Mouse (Mus musculus) intestine, embryonic 16.5 days (tissue): ENCODE results near the gene Flad1. TPM values are rescaled to one million over a fixed set of nuclear protein-coding genes. Genes with fewer than 3 reads are reported as not detected.

Source experiments
- ATAC-seq: fragments of 200-750 bp; cut with Nextera tagmentation; 2 replicates; pipeline ENCODE4 v1.8.0; 2017; ENCODE audit warnings: moderate TSS enrichment, moderate library complexity
- H3K27ac ChIP-seq: fragments of 300-500 bp; sonication (generic); 2 replicates; pipeline ENCODE4 v1.5.1; 2014; ENCODE audit warnings: mild to moderate bottlenecking, low read length
- H3K27me3 ChIP-seq: fragments of 300-500 bp; sonication (generic); replicated peaks from 2 replicates; pipeline ENCODE4 v1.6.1; 2014; ENCODE audit warnings: low read length, control low read depth, mixed read lengths; ENCODE audit not compliant: control insufficient read depth, insufficient read depth
- H3K36me3 ChIP-seq: fragments of 300-500 bp; sonication (generic); 2 replicates; pipeline ENCODE4 v1.6.1; 2014; ENCODE audit warnings: low read length, control low read depth; ENCODE audit not compliant: control insufficient read depth, insufficient read depth
- H3K4me1 ChIP-seq: fragments of 300-500 bp; sonication (generic); 2 replicates; pipeline ENCODE4 v1.6.1; 2014; ENCODE audit warnings: low read length, control low read depth, mixed read lengths; ENCODE audit not compliant: control insufficient read depth, insufficient read depth
- H3K4me2 ChIP-seq: fragments of 300-500 bp; sonication (generic); 2 replicates; pipeline ENCODE4 v1.6.1; 2014; ENCODE audit warnings: low read depth, low read length, control low read depth
- H3K4me3 ChIP-seq: fragments of 300-500 bp; sonication (generic); 2 replicates; pipeline ENCODE4 v1.5.1; 2014; ENCODE audit warnings: mild to moderate bottlenecking, low read length
- H3K9ac ChIP-seq: fragments of 300-500 bp; sonication (generic); 2 replicates; pipeline ENCODE4 v1.6.1; 2014; ENCODE audit warnings: low read depth, low read length
- H3K9me3 ChIP-seq: fragments of 300-500 bp; sonication (generic); 2 replicates; pipeline ENCODE4 v1.6.1; 2016; ENCODE audit warnings: low read length, control low read depth; ENCODE audit not compliant: control insufficient read depth
- WGBS: fragments of 180-500 bp; shearing (Covaris S2); extraction: QIAGEN DNeasy Blood & Tissue Kit; methylation state at CpG from one replicate; pipeline ENCODE4 v1.1.7; 2014; 5-methylcytosine and 5-hydroxymethylcytosine counted together
- polyA plus RNA-seq: library from polyadenylated mRNA; unstranded; fragments of >200 nt; fragmentation: Nextera tagmentation; extraction: Ambion mirVana; gene quantifications from 2 replicates; pipeline ENCODE4 v1.2.1, GENCODE M21; 2015

Gene Flad1
- polyA plus RNA-seq, 1 experiment from 2014 or later: 44.5 TPM

DNA sequence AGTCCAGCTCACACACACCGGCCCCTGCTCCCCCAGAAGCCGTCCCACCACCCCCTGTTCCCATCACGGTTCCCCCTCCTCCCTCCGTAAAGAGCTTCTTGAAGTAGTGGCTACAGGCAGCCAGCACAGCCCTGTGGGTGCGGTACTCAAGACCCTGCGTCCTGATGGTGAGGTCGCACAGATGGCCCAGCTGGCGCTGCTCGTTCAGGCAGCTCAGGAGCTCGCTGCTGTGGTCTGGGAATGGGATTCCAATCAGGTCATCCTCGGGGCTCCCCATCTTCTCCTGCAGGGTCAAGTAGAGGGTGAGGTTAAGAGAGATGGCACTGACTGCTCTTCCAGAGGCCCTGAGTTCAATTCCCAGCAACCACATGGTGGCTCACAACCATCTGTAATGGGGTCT is 30.4 kb downstream of the Flad1 start:
- Histone ChIP-seq H3K9ac (no peak overlapping the region), H3K36me3 (peaks cover 4% of the 10 kb centered on the region; the same call in 1 of the 2 replicates), H3K27ac (no peak overlapping the region), H3K4me2 (no peak overlapping the region), H3K4me1 (peaks cover 39% of the 10 kb centered on the region), H3K4me3 (no peak overlapping the region), H3K27me3 (no peaks in the 10 kb centered on the region), H3K9me3 (no peaks in the 10 kb centered on the region)
- no peak for ATAC-seq
- WGBS: 77% methylated on average over 11 of the region's 11 CpGs

DNA sequence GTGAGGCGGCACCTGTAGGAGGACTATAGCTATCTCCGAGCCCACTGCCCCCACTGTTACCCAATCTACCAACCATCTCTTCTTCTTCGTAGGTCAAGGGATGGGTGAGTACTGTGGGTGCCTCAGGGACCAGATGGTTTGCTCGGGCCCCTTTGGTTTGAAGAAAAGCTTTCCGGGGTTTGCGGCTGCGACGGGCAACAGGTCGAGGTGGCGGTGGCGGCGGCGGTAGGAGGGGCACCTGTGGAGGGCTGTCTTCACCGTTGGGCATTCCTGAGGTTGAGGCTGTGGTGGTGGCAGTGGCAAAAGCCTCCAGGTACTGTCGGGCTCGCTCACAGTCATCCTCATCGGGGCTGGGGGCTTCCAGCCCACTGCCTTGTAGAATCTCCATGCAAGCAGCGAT is 31.0 kb downstream of the Flad1 start:
- no peak overlapping the region for H3K4me2 ChIP-seq
- H3K27ac ChIP-seq: no peak overlapping the region
- WGBS: 94% methylated on average over 18 of the region's 18 CpGs
- H3K27me3 ChIP-seq: no peaks in the 10 kb centered on the region
- no peak overlapping the region for H3K9ac ChIP-seq
- peaks cover 38% of the 10 kb centered on the region for H3K4me1 ChIP-seq
- H3K9me3 ChIP-seq: no peaks in the 10 kb centered on the region
- ATAC-seq: no peak
- H3K4me3 ChIP-seq: no peak overlapping the region
- H3K36me3 ChIP-seq: peaks cover 4% of the 10 kb centered on the region; the same call in 1 of the 2 replicates

DNA sequence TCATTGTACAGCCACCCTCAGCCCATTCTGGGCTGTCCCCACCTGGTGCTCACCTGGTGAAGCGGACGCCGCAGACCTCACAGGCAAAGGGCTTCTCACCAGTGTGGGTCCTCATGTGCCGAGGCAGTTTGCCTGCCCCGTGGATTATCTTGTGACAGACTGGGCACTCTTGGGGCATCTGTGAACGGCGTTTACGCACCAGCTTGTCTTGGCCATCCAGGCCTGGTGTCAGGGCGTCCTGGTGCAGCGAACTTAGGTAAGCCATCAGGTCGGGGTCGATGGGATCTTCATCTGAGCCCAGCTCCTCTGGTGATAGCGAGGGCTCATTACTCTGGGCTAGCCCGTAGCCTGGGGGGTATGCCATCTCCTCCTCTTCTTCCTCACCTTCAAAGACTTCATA is 31.4 kb downstream of the Flad1 start:
- no peak overlapping the region for H3K27ac ChIP-seq
- H3K9me3 ChIP-seq: no peaks in the 10 kb centered on the region
- 93% methylated on average over 14 of the region's 14 CpGs for whole genome bisulfite sequencing
- no peaks in the 10 kb centered on the region for H3K27me3 ChIP-seq
- ATAC-seq: no peak
- peaks cover 4% of the 10 kb centered on the region; the same call in 1 of the 2 replicates for H3K36me3 ChIP-seq
- no peak overlapping the region for H3K9ac ChIP-seq
- no peak overlapping the region for H3K4me2 ChIP-seq
- H3K4me3 ChIP-seq: no peak overlapping the region
- peaks cover 33% of the 10 kb centered on the region for H3K4me1 ChIP-seq

DNA sequence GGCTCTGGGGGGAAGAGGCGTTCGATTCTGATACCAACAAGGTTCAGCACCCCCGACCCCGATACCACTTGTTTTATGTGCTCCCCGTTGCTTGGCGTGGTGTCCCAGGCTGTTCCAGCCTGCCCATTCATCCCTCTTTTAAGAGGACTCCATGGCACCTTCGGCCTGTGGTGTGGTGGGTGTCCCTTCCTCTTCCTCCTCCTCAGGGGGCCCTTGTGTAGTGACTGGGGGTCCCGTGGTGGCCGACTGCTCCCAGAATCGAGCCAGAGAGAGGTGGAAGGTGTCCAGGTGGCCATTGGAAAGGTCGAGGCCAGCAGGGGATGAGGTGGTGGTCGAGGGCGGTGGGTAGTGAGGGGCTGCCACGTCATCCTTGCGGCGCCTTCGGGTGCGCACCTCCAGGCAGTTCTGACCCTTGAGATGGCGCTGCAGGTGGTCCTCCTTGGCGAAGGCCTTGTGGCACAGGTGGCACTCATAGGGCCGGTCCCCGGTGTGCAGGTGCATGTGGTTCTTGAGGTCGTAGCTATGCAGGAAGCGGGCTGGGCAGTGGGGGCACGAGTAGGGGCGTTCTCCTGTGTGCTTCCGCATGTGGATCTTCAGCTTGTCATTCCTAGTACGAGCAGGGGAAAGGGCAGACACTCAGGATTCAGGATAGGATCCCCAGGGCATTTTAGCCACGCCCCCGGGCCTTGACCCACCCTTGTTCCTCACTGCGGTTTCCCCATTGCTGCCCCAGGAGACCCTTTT is 32.1 kb downstream of the Flad1 start:
- WGBS: 86% methylated on average over 31 of the region's 31 CpGs
- no peak for ATAC-seq
- Histone ChIP-seq H3K9me3 (no peaks in the 10 kb centered on the region), H3K27ac (no peak overlapping the region; the same call in 1 of the 2 replicates), H3K4me2 (peak overlapping the region; percentile 80; the same call in 1 of the 2 replicates), H3K27me3 (no peaks in the 10 kb centered on the region), H3K4me3 (no peak overlapping the region), H3K36me3 (peaks cover 4% of the 10 kb centered on the region; the same call in 1 of the 2 replicates), H3K4me1 (peaks cover 26% of the 10 kb centered on the region), H3K9ac (no peak overlapping the region; the same call in 1 of the 2 replicates)

DNA sequence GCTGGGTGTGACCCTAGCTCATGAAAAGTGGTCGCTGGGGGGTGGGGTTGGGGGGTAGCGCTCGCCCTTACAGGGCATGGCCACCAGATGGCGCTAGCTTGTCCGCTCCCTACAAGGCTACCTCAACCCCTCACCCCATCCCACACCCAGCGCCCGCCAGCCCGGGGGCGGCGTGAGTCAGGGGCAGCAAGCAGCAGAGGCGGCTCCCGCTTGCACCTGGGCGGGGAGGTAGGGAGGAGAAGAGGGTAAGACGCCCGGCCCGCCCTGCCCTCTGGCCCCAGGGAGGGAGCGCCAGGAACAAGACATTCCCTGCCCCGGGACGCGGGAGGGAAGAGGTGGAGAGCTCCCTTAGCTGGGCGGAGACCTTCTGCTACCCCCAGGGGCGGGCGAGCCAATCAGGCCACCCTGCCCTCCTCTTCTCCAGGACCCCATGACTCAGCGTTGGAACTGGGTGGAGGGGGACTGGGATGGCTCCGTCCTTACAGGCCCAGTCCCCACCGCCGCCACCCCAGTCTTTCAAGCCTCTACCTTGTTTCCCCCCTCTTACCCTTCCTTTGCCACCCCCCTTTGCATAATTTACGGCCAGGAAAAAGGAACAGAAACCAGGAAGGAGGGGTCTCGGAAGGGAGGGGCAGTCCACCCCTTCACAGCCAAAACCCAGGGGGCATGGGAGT is 33.1 kb downstream of the Flad1 start:
- H3K4me2 ChIP-seq: peak overlapping the region; percentile 80
- no peaks in the 10 kb centered on the region for H3K27me3 ChIP-seq
- peak overlapping the region; percentile 66 for H3K27ac ChIP-seq
- 2% methylated on average over 29 of the region's 29 CpGs for WGBS
- peak overlapping the region; percentile 72 for H3K9ac ChIP-seq
- peak; percentile 89 for ATAC-seq
- peak overlapping the region; percentile 56 for H3K4me3 ChIP-seq
- no peaks in the 10 kb centered on the region for H3K9me3 ChIP-seq
- peaks cover 2% of the 10 kb centered on the region; the same call in 1 of the 2 replicates for H3K36me3 ChIP-seq
- peaks cover 19% of the 10 kb centered on the region for H3K4me1 ChIP-seq

DNA sequence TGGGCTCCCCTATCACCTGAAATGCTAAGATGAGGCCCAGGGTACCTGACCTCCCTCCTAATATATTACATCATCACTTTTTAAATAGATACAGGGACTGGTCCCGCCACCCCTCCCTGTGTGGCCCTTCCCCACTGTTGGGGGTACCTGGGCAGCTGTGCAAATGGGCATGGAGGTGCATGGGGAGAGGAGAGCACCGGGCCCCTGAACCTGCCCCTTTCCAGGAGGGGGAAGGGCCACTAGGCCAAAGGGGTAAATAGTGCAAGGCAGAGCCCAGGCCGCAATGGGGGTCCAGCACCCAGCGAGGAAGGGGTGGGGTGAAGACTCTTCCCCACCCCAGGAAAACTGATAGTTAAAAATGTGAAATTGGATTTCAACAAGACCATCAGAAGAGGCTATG is 33.8 kb downstream of the Flad1 start:
- Histone ChIP-seq H3K4me3 (no peak overlapping the region; the same call in 1 of the 2 replicates), H3K27ac (no peak overlapping the region), H3K9ac (peak overlapping the region; percentile 72), H3K4me2 (peak overlapping the region; percentile 80; the same call in 1 of the 2 replicates), H3K9me3 (no peaks in the 10 kb centered on the region), H3K36me3 (peaks cover 2% of the 10 kb centered on the region; the same call in 1 of the 2 replicates), H3K4me1 (peaks cover 19% of the 10 kb centered on the region), H3K27me3 (no peaks in the 10 kb centered on the region)
- ATAC-seq: peak; percentile 2; the same call in 1 of the 2 replicates
- WGBS: 70% methylated on average over 4 of the region's 4 CpGs

DNA sequence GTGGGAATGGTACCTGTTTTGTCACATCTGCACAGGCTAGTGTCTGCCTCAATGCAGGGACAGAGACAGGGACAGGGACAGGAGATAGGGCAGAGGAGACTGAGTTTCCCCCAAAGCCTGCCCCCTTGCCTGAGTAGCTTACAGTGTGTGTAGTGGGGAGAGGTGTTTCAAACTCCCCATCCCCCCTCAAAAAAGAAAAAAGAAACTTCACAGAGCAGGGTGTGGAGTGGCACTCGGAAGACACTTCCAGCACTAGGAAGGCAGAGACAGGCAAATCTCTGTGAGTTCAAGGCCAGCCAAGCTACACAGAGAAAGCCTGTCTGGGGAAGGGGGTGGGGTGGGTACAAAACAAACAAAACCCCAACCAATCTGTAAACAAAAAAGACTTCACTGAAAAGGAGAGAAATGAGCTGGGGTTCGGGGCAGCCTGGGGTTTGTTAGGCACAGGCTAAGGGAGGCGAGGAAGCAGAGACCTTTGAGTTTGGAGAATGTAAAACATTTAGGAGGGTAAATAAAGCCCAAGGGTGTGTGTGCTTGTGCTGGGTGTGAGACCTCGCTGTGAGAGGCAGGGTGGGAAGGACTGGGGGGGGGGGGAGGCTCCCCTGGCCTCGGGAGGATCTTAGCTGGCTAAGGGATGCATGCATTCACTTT is 38.0 kb downstream of the Flad1 start:
- Histone ChIP-seq H3K27me3 (no peaks in the 10 kb centered on the region), H3K4me3 (no peak overlapping the region), H3K9ac (no peak overlapping the region), H3K4me1 (peaks cover 10% of the 10 kb centered on the region), H3K36me3 (no peaks in the 10 kb centered on the region), H3K4me2 (no peak overlapping the region), H3K9me3 (no peaks in the 10 kb centered on the region), H3K27ac (peak overlapping the region; percentile 33; the same call in 1 of the 2 replicates)
- ATAC-seq: no peak
- WGBS: 38% methylated on average over 5 of the region's 5 CpGs

DNA sequence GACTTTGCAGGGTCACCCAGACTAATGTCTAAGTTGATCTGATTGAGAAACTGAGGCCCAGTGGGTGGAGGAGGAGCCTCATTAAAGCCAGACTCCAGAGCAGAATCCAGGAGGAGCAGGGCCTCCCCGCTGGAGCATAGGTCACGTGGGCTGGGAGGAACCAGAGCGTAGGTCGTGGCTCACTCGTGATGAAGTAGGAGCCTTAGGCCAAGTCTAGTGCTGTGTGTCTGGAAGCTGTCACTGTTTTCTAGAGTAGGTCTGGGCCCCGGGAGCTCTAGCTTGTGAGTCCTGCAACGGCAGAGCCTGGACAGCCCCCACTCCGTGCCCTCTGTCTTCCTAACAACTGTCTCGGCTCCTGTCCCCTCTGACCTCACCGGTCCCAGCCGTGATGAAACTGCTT is 44.3 kb downstream of the Flad1 start:
- peak overlapping the region; percentile 55 for H3K27ac ChIP-seq
- WGBS: 38% methylated on average over 11 of the region's 11 CpGs
- no peak overlapping the region; the same call in 1 of the 2 replicates for H3K4me3 ChIP-seq
- H3K9me3 ChIP-seq: no peaks in the 10 kb centered on the region
- ATAC-seq: peak; percentile 79
- H3K4me1 ChIP-seq: peaks cover 17% of the 10 kb centered on the region
- H3K27me3 ChIP-seq: no peaks in the 10 kb centered on the region
- 0 out of 2 replicates have a peak overlapping the region, but pooled peaks have one; percentile 31 for H3K4me2 ChIP-seq
- peak overlapping the region; percentile 27; the same call in 1 of the 2 replicates for H3K9ac ChIP-seq
- no peaks in the 10 kb centered on the region for H3K36me3 ChIP-seq
